Comparison of ENCODE assay signal across 9 mouse cellular contexts in the genomic region with DNA sequence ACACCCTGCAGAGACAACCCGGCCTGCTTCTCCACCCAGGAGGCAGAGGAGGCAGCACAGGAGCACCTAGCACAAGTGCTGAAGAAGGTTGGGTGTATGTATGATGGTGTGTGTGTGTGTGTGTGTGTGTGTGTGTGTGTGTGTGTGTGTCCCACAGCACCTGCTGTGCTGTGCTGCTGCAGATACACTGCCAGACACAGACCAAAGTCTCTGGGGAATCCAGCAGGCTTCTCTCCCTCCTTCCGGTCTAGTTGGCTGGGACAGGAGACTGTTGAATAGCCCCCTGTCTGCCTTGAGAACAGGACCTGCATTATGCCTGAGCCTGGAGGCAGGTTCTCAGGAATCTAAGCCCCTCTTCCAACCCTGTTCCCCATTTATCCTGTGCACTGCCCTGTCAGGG. TPM values are rescaled to one million over a fixed set of nuclear protein-coding genes. Genes with fewer than 3 reads are reported as not detected.
DNase-seq lines count a peak whose midpoint lies in the region; ATAC-seq and TF ChIP-seq lines count a peak whose summit lies in the region.
"Had no signal": no experiment of that assay in that cellular context is flagged by ENCODE, and none has a peak within 500 bp of the region (broad histone marks: within the 10 kb centered on the region; RNA-seq: fewer than 3 reads in every experiment).

No protein-coding gene starts in this region.

- peaks cover 12% of the 10 kb centered on the region for H3K4me1 ChIP-seq in kidney, postnatal 0 days (replicated peaks; ENCODE audit: insufficient read depth, low read length)
- H3K4me1 ChIP-seq in embryonic facial prominence, embryonic 11.5 days (ENCODE audit: control insufficient read depth, insufficient read depth, low read length) = peaks cover 8% of the 10 kb centered on the region
- peaks cover 11% of the 10 kb centered on the region; the same call in 1 of the 2 replicates for H3K4me1 ChIP-seq in intestine, postnatal 0 days (replicated peaks; ENCODE audit: control insufficient read depth, insufficient read depth, low read length)
- H3K4me1 ChIP-seq in neural tube, embryonic 13.5 days (replicated peaks) = peaks cover 27% of the 10 kb centered on the region

- no peak overlapping the region for H3K27ac ChIP-seq in kidney, postnatal 0 days
- no peak overlapping the region for H3K27ac ChIP-seq in embryonic facial prominence, embryonic 11.5 days (replicated peaks; ENCODE audit: low read depth, low read length)
- peak overlapping the region; percentile 43; the same call in 1 of the 2 replicates for H3K27ac ChIP-seq in intestine, postnatal 0 days (ENCODE audit: low read depth, low read length)
- H3K27ac ChIP-seq in neural tube, embryonic 13.5 days (replicated peaks) = no peak overlapping the region

- WGBS in kidney, postnatal 0 days = 33% methylated on average over 2 of the region's 2 CpGs
- WGBS in embryonic facial prominence, embryonic 11.5 days = 23% methylated on average over 2 of the region's 2 CpGs
- WGBS in intestine, postnatal 0 days = 19% methylated on average over 2 of the region's 2 CpGs
- 14% methylated on average over 2 of the region's 2 CpGs for WGBS in neural tube, embryonic 13.5 days

- ATAC-seq in kidney, postnatal 0 days (replicated peaks; ENCODE audit: low FRiP score, low read depth) = no peak
- no peak for ATAC-seq in embryonic facial prominence, embryonic 11.5 days (replicated peaks; ENCODE audit: insufficient number of reproducible peaks, low FRiP score, low TSS enrichment, low read depth)
- no peak for ATAC-seq in intestine, postnatal 0 days
- ATAC-seq in neural tube, embryonic 13.5 days (ENCODE audit: low read depth) = no peak

- no peaks in the 10 kb centered on the region for H3K9me3 ChIP-seq in kidney, postnatal 0 days (replicated peaks; ENCODE audit: low read length)
- H3K9me3 ChIP-seq in embryonic facial prominence, embryonic 11.5 days (replicated peaks; ENCODE audit: control insufficient read depth, low read length) = no peaks in the 10 kb centered on the region
- H3K9me3 ChIP-seq in intestine, postnatal 0 days (ENCODE audit: control insufficient read depth) = no peaks in the 10 kb centered on the region
- H3K9me3 ChIP-seq in neural tube, embryonic 13.5 days = no peaks in the 10 kb centered on the region

- H3K9ac ChIP-seq in kidney, postnatal 0 days (ENCODE audit: low read depth, low read length) = peak overlapping the region; percentile 61; the same call in 1 of the 2 replicates
- peak overlapping the region; percentile 82 for H3K9ac ChIP-seq in embryonic facial prominence, embryonic 11.5 days (replicated peaks; ENCODE audit: low read length)
- peak overlapping the region; percentile 62; the same call in 1 of the 2 replicates for H3K9ac ChIP-seq in intestine, postnatal 0 days (ENCODE audit: low read depth, low read length)
- peak overlapping the region; percentile 69 for H3K9ac ChIP-seq in neural tube, embryonic 13.5 days

- peak overlapping the region; percentile 66 for H3K4me3 ChIP-seq in kidney, postnatal 0 days (replicated peaks; ENCODE audit: low read depth, low read length)
- peak overlapping the region; percentile 79 for H3K4me3 ChIP-seq in embryonic facial prominence, embryonic 11.5 days (ENCODE audit: low read depth, low read length)
- H3K4me3 ChIP-seq in intestine, postnatal 0 days (ENCODE audit: low read depth, low read length) = peak overlapping the region; percentile 69
- H3K4me3 ChIP-seq in neural tube, embryonic 13.5 days = peak overlapping the region; percentile 65

- H3K4me2 ChIP-seq in kidney, postnatal 0 days (ENCODE audit: low read length) = peak overlapping the region; percentile 98
- peak overlapping the region; percentile 96 for H3K4me2 ChIP-seq in embryonic facial prominence, embryonic 11.5 days (ENCODE audit: low read depth, low read length)
- peak overlapping the region; percentile 96 for H3K4me2 ChIP-seq in intestine, postnatal 0 days (replicated peaks; ENCODE audit: low read depth)
- H3K4me2 ChIP-seq in neural tube, embryonic 13.5 days = peak overlapping the region; percentile 98

- no peak for DNase-seq in kidney, postnatal 0 days (ENCODE audit: low spot score)
- no peak for DNase-seq in kidney, postnatal 14 days
- no peak for DNase-seq in embryonic facial prominence, embryonic 11.5 days (ENCODE audit: low spot score)
- DNase-seq in adrenal gland, adult (ENCODE audit: inconsistent age in 2 of 2, low spot score in 1 of 2) = no peak
- DNase-seq in urinary bladder, postnatal 10 days (ENCODE audit: low spot score) = no peak
- no peak for DNase-seq in adrenal gland, postnatal 10 days
- DNase-seq: lung, postnatal 4 days had no signal

- TF ChIP-seq CTCF in kidney, postnatal 0 days (IDR thresholded peaks at IDR 0.05; ENCODE audit: low read depth) = no peak
- TF ChIP-seq CTCF in intestine, postnatal 0 days (IDR thresholded peaks at IDR 0.05; ENCODE audit: low read depth) = no peak

- no peaks in the 10 kb centered on the region for H3K27me3 ChIP-seq in kidney, postnatal 0 days (ENCODE audit: insufficient read depth, low read length)
- no peaks in the 10 kb centered on the region for H3K27me3 ChIP-seq in embryonic facial prominence, embryonic 11.5 days (ENCODE audit: control insufficient read depth, insufficient read depth, low read length)
- H3K27me3 ChIP-seq in intestine, postnatal 0 days (replicated peaks; ENCODE audit: control insufficient read depth, insufficient read depth, low read length) = no peaks in the 10 kb centered on the region
- peaks cover 19% of the 10 kb centered on the region for H3K27me3 ChIP-seq in neural tube, embryonic 13.5 days

- no peaks in the 10 kb centered on the region for H3K36me3 ChIP-seq in kidney, postnatal 0 days (ENCODE audit: insufficient read depth, low read length)
- no peaks in the 10 kb centered on the region; the same call in none of the 2 replicates for H3K36me3 ChIP-seq in embryonic facial prominence, embryonic 11.5 days (replicated peaks; ENCODE audit: control insufficient read depth, insufficient read depth, low read depth, low read length)
- H3K36me3 ChIP-seq in intestine, postnatal 0 days (ENCODE audit: control insufficient read depth, insufficient read depth) = peaks cover 34% of the 10 kb centered on the region
- H3K36me3 ChIP-seq in neural tube, embryonic 13.5 days = no peaks in the 10 kb centered on the region

RNA-seq across cellular contexts. Expression of a gene that starts 1.3 kb away (rescaled TPM):
- 17.9 and 19.3 TPM in 2 replicates for polyA plus RNA-seq in kidney, postnatal 0 days (2015; fragmentation: Nextera tagmentation; extraction: Ambion mirVana)
- polyA plus RNA-seq in embryonic facial prominence, embryonic 11.5 days (2014; fragmentation: Nextera tagmentation; extraction: Ambion mirVana) = 39.1 and 43.2 TPM in 2 replicates
- polyA plus RNA-seq in intestine, postnatal 0 days (2015; fragmentation: Nextera tagmentation; extraction: Ambion mirVana) = 112 and 129 TPM in 2 replicates
- 9.9 and 11.3 TPM in 2 replicates for polyA plus RNA-seq in neural tube, embryonic 13.5 days (2015; fragmentation: Nextera tagmentation; extraction: Ambion mirVana)
- total RNA-seq in adrenal gland, postnatal 10 days (2021) = 1 to 10 TPM; 3.3 to 5.3 TPM

RNA-seq across cellular contexts. Expression of a gene that starts 7.9 kb away (rescaled TPM):
- 80.5 and 92.8 TPM in 2 replicates for polyA plus RNA-seq in kidney, postnatal 0 days (2015; fragmentation: Nextera tagmentation; extraction: Ambion mirVana)
- 5.2 and 8.9 TPM in 2 replicates for polyA plus RNA-seq in embryonic facial prominence, embryonic 11.5 days (2014; fragmentation: Nextera tagmentation; extraction: Ambion mirVana)
- polyA plus RNA-seq in intestine, postnatal 0 days (2015; fragmentation: Nextera tagmentation; extraction: Ambion mirVana) = 668 and 708 TPM in 2 replicates
- 6.0 and 8.5 TPM in 2 replicates for polyA plus RNA-seq in neural tube, embryonic 13.5 days (2015; fragmentation: Nextera tagmentation; extraction: Ambion mirVana)
- total RNA-seq in adrenal gland, postnatal 10 days (2021) = 10 to 100 TPM; 11.2 to 11.8 TPM

RNA-seq across cellular contexts. Expression of a gene that starts 17.3 kb away (rescaled TPM):
- 28.5 and 31.5 TPM in 2 replicates for polyA plus RNA-seq in kidney, postnatal 0 days (2015; fragmentation: Nextera tagmentation; extraction: Ambion mirVana)
- polyA plus RNA-seq in embryonic facial prominence, embryonic 11.5 days (2014; fragmentation: Nextera tagmentation; extraction: Ambion mirVana) = 18.2 and 19.1 TPM in 2 replicates
- 120 and 129 TPM in 2 replicates for polyA plus RNA-seq in intestine, postnatal 0 days (2015; fragmentation: Nextera tagmentation; extraction: Ambion mirVana)
- 26.4 and 27.5 TPM in 2 replicates for polyA plus RNA-seq in neural tube, embryonic 13.5 days (2015; fragmentation: Nextera tagmentation; extraction: Ambion mirVana)
- total RNA-seq in adrenal gland, postnatal 10 days (2021) = 10 to 100 TPM; 15.4 to 19.1 TPM

RNA-seq across cellular contexts. Expression of a gene that starts 22.2 kb away (rescaled TPM):
- polyA plus RNA-seq in kidney, postnatal 0 days (2015; fragmentation: Nextera tagmentation; extraction: Ambion mirVana) = 6.9 and 7.8 TPM in 2 replicates
- polyA plus RNA-seq in embryonic facial prominence, embryonic 11.5 days (2014; fragmentation: Nextera tagmentation; extraction: Ambion mirVana) = 0.10 and 0.28 TPM in 2 replicates
- polyA plus RNA-seq in intestine, postnatal 0 days (2015; fragmentation: Nextera tagmentation; extraction: Ambion mirVana) = 33.9 and 38.1 TPM in 2 replicates
- 11.0 and 14.8 TPM in 2 replicates for polyA plus RNA-seq in neural tube, embryonic 13.5 days (2015; fragmentation: Nextera tagmentation; extraction: Ambion mirVana)
- 10 to 100 TPM; 11.7 to 15.1 TPM for total RNA-seq in adrenal gland, postnatal 10 days (2021)

RNA-seq across cellular contexts. Expression of a gene that starts 25.7 kb away (rescaled TPM):
- polyA plus RNA-seq in kidney, postnatal 0 days (2015; fragmentation: Nextera tagmentation; extraction: Ambion mirVana) = 43.9 and 49.9 TPM in 2 replicates
- 26.8 and 38.0 TPM in 2 replicates for polyA plus RNA-seq in embryonic facial prominence, embryonic 11.5 days (2014; fragmentation: Nextera tagmentation; extraction: Ambion mirVana)
- polyA plus RNA-seq in intestine, postnatal 0 days (2015; fragmentation: Nextera tagmentation; extraction: Ambion mirVana) = 49.2 and 52.3 TPM in 2 replicates
- polyA plus RNA-seq in neural tube, embryonic 13.5 days (2015; fragmentation: Nextera tagmentation; extraction: Ambion mirVana) = 359 and 403 TPM in 2 replicates
- 10 to 100 TPM; 67.8 to 83.9 TPM for total RNA-seq in adrenal gland, postnatal 10 days (2021)
